In the genomic region with DNA sequence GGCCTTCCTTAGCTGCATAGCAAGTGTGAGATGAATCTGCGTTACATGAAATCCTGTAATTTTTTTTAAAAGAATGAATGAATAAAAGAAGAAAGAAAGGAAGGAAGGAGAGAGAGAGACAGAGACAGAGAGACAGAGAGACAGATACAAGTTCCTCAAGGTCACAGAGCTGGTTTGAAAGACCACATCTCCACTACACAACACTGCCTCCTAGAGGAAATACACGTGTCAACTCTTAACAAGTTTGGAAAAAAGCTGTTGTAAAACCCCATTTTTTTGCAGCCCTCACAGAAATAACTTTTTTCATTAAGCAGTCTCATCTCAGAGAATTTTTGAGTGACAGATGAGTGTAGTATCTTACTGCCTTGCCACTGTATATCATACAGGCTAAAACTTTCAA, we compare ENCODE assay signal across 9 mouse cellular contexts. TPM values are rescaled to one million over a fixed set of nuclear protein-coding genes. Genes with fewer than 3 reads are reported as not detected.
DNase-seq lines count a peak whose midpoint lies in the region; ATAC-seq and TF ChIP-seq lines count a peak whose summit lies in the region.
"Had no signal": no experiment of that assay in that cellular context is flagged by ENCODE, and none has a peak within 500 bp of the region (broad histone marks: within the 10 kb centered on the region; RNA-seq: fewer than 3 reads in every experiment).

No protein-coding gene starts in this region.

- no peaks in the 10 kb centered on the region for H3K9me3 ChIP-seq in kidney, postnatal 0 days (replicated peaks; ENCODE audit: low read length)
- H3K9me3 ChIP-seq in kidney, embryonic 14.5 days (ENCODE audit: control insufficient read depth, low read length), result no peaks in the 10 kb centered on the region
- H3K9me3 ChIP-seq: heart, embryonic 13.5 days; midbrain, embryonic 12.5 days had no signal

- no peaks in the 10 kb centered on the region for H3K4me1 ChIP-seq in kidney, postnatal 0 days (replicated peaks; ENCODE audit: insufficient read depth, low read length)
- no peaks in the 10 kb centered on the region for H3K4me1 ChIP-seq in kidney, embryonic 14.5 days (ENCODE audit: control insufficient read depth, insufficient read depth, low read length)
- H3K4me1 ChIP-seq: midbrain, embryonic 12.5 days had no signal

- H3K4me3 ChIP-seq in kidney, postnatal 0 days (replicated peaks; ENCODE audit: low read depth, low read length), result no peak overlapping the region
- H3K4me3 ChIP-seq in kidney, embryonic 14.5 days (ENCODE audit: low read length), result no peak overlapping the region
- H3K4me3 ChIP-seq: heart, embryonic 13.5 days; midbrain, embryonic 12.5 days had no signal

- H3K27ac ChIP-seq in kidney, postnatal 0 days, result no peak overlapping the region
- H3K27ac ChIP-seq in kidney, embryonic 14.5 days (ENCODE audit: low read depth, low read length), result no peak overlapping the region
- H3K27ac ChIP-seq: heart, embryonic 13.5 days; midbrain, embryonic 12.5 days had no signal

- no peaks in the 10 kb centered on the region for H3K27me3 ChIP-seq in kidney, postnatal 0 days (ENCODE audit: insufficient read depth, low read length)
- H3K27me3 ChIP-seq in kidney, embryonic 14.5 days (ENCODE audit: control insufficient read depth, insufficient read depth, low read length), result no peaks in the 10 kb centered on the region
- H3K27me3 ChIP-seq: heart, embryonic 13.5 days; midbrain, embryonic 12.5 days had no signal

- no peak for ATAC-seq in kidney, postnatal 0 days (replicated peaks; ENCODE audit: low FRiP score, low read depth)
- no peak for ATAC-seq in kidney, embryonic 14.5 days (ENCODE audit: low FRiP score, low TSS enrichment)

- WGBS in kidney, postnatal 0 days, result 38% methylated on average over 2 of the region's 2 CpGs
- 35% methylated on average over 2 of the region's 2 CpGs for WGBS in kidney, embryonic 14.5 days

- no peak overlapping the region for H3K9ac ChIP-seq in kidney, postnatal 0 days (ENCODE audit: low read depth, low read length)
- H3K9ac ChIP-seq in kidney, embryonic 14.5 days (ENCODE audit: low read depth, low read length), result no peak overlapping the region
- H3K9ac ChIP-seq: heart, embryonic 13.5 days; midbrain, embryonic 12.5 days had no signal

- no peaks in the 10 kb centered on the region for H3K36me3 ChIP-seq in kidney, postnatal 0 days (ENCODE audit: insufficient read depth, low read length)
- no peaks in the 10 kb centered on the region for H3K36me3 ChIP-seq in kidney, embryonic 14.5 days (ENCODE audit: control insufficient read depth, insufficient read depth, low read length)
- H3K36me3 ChIP-seq: heart, embryonic 13.5 days; midbrain, embryonic 12.5 days had no signal

- peak; percentile 80 for TF ChIP-seq CTCF in kidney, postnatal 0 days (IDR thresholded peaks at IDR 0.05; ENCODE audit: low read depth)

- H3K4me2 ChIP-seq in kidney, postnatal 0 days (ENCODE audit: low read length), result no peak overlapping the region
- no peak overlapping the region for H3K4me2 ChIP-seq in kidney, embryonic 14.5 days (replicated peaks; ENCODE audit: low read depth, low read length)
- H3K4me2 ChIP-seq: heart, embryonic 13.5 days; midbrain, embryonic 12.5 days had no signal

- DNase-seq in kidney, postnatal 0 days (ENCODE audit: low spot score), result peak; percentile 80
- peak; percentile 42 for DNase-seq in thymus, postnatal 14 days
- DNase-seq in thymus, postnatal 36 days, result no peak
- DNase-seq in adipocyte (ENCODE audit: low spot score), result peak; percentile 76
- DNase-seq in lung, postnatal 14 days, result peak; percentile 32
- no peak for DNase-seq in spleen, postnatal 14 days (ENCODE audit: low spot score in 2 of 2)

RNA-seq across cellular contexts. Expression of gene Gm33543, which starts 15.4 kb away (rescaled TPM):
- 0.62 and 0.91 TPM in 2 replicates for polyA plus RNA-seq in kidney, postnatal 0 days (2015; fragmentation: Nextera tagmentation; extraction: Ambion mirVana)
- polyA plus RNA-seq in kidney, embryonic 14.5 days (2014; fragmentation: Nextera tagmentation; extraction: Ambion mirVana), result not detected in 2 replicates
- polyA plus RNA-seq: heart, embryonic 13.5 days; midbrain, embryonic 12.5 days had no signal

Comparison
In these comparisons a context has a peak if more than half of its experiments do, and no peak if none do; other contexts are left out.
1. DNase-seq: peak in kidney, postnatal 0 days (single experiment), thymus, postnatal 14 days (single experiment), adipocyte (single experiment) and lung, postnatal 14 days (single experiment); none in thymus, postnatal 36 days (0 of 2) and spleen, postnatal 14 days (0 of 2).